Mouse (Mus musculus): ENCODE results near the gene Olfr1484.
"Not testable (repeated sequence)": the region's sequence is repeated elsewhere in the genome, so short reads cannot be mapped to it uniquely, and the experiment has no call there.

The Olfr1484 gene

DNA sequence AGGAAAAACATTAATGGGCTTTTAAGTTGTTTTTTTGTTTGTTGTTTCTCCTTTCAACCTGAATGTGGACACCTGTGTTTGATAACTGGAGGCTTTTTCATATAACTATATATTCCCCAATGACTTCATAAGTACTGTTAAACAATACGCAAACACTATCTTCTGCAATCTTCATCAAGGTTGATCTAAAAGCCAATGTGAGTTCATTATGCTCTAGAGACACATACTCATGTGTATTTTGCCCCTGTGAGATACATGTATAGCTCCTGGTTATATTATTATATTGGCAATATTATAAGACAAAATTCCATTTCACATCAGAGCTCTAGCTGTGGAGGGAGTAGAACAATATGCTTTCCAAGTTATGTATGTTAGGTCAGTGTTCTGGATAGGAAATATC lies at the start of gene Olfr1484:
Olfr1484 (plus strand) TSS at position 301 of the 400 bp plus-strand sequence.
- DNase-seq (ENCODE audit: low read depth, low spot score) = no peak

DNA sequence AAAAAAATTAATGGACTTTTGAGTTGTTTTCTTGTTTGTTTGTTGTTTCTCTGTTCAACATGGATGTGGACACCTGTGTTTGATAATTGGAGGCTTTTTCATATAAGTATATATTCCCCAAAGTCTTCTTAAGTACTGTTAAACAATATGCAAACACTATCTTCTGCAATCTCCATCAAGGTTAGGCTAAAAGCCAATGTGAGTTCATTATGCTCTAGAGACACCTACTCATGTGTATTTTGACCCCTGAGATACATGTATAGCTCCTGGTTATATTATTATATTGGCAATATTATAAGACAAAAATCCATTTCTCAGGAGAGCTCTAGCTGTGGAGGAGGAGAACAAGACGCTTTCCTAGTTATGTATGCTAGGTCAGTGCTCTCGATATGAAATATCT lies 33.8 kb downstream of the Olfr1484 start, which contains the start of gene Olfr1487:
Olfr1487 (plus strand) TSS at position 301 of the 400 bp plus-strand sequence.
- DNase-seq (ENCODE audit: low read depth, low spot score) = not testable (repeated sequence)

DNA sequence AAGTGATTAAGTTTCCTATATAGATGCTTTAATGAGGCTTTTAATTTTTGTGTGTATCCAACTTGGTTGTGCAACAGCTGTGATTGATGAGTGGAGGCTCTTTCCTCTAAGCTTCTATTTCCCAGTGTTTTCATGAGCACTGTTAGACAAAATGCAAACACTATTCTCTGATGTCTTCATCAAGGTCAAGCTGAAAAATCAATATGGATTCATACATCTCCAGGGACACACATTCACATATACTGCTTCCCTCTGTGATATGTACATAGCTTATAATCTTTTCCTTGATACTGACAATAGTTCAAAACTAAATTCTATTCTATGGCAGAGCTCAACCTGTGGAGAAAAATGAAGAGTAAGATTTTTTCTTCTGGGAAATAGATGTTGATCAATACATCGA lies 48.0 kb downstream of the Olfr1484 start, which contains the start of gene Olfr1489:
Olfr1489 (plus strand) TSS at position 301 of the 400 bp plus-strand sequence.
- DNase-seq (ENCODE audit: low read depth, low spot score) = no peak
